Mouse (Mus musculus): ENCODE results near the gene Bola1.
"Not testable (repeated sequence)": the region's sequence is repeated elsewhere in the genome, so short reads cannot be mapped to it uniquely, and the experiment has no call there.

The Bola1 gene

DNA sequence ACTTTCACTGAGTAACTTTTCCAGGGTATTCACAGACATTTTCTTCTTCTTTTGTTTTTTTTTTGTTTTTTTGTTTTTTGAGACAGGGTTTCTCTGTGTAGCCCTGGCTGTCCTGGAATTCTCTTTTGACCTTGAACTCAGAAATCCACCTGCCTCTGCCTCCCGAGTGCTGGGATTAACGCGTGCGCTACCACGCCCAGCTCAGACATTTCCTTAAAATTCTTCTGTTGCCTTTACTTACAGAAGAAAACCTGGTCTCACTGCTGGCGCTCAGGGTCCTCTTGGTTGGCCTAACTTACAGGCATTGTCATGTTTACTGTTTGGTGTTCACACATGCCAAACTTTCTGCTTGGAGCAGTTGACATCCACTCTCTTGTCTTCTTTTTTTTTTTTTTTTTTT lies 44.3 kb downstream of the Bola1 start:
- no peak for DNase-seq

GRCm38 (mm10) chr3:96174042-96174441 lies 45.5 kb downstream of the Bola1 start:
- DNase-seq, result not testable (repeated sequence)

- no peak for DNase-seq
These were observed 46.3 kb downstream of the Bola1 start for GRCm38 (mm10) chr3:96173185-96173584.

GRCm38 (mm10) chr3:96172197-96173178 lies 47.0 kb downstream of the Bola1 start, which contains the start of gene Sf3b4:
TSS of gene Sf3b4 (plus strand) at chr3:96172332.
- DNase-seq, result peak; percentile 88 to 92

DNA sequence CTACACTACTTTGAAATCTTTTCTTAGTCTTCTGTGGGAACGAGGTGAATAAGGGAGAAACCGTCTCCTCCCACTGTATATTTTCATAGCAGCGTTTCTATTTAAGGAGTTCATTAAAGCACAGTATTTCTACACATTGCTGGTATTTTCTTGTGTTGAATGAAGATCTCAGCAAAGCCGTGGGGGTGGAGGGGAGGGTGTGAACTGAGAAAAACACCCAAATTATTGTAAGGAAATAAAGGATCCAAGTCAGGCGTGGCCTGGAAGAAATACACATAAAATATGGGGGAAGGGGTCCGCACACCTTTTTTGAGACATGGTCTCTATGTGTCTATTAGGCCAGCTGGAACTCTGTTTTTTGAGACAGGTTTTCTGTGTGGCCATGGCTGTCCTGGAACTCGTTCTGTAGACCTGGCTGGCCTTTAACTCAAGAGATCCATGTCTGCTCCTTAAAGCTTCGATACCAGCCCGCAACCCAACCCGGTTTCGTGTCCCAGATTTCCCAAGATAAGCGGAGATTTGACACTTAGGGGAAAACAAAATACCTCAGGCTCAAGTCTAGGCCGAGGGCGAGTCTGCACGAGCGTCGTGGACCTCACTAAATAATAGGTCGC lies 47.8 kb downstream of the Bola1 start:
- no peak for DNase-seq

DNA sequence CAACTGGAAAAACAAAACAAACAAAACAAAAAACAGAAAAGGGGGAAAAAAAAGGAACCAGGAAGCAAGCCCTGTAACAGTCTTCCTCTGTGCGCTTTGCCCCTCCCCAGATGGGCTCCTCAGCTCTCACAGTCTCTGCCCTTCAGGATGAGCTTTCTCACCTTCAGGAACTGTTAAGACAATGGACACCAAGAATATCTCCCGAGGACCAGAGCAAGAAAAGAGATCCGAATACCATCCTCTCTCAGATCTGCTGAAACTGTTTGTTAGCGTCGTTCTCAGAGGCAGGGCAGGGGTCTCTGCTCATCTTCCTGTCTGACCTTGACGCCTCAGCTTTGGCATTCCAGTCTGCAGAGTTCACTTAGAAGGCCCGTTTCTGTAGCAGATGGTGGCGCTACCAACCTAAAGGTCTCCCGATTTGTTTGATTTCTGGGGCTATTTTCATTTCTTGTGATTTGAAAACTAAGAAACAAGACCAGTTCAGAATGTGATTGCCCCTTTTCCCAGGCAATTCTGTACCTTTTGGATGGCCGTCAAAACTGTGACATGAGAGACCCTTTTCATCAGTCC lies 48.4 kb downstream of the Bola1 start:
- no peak for DNase-seq

- no peak for DNase-seq
These were observed 49.2 kb downstream of the Bola1 start for GRCm38 (mm10) chr3:96170276-96170675.

GRCm38 (mm10) chr3:96168466-96169158 lies 50.9 kb downstream of the Bola1 start:
- DNase-seq, result peak; percentile 42 to 48

DNA sequence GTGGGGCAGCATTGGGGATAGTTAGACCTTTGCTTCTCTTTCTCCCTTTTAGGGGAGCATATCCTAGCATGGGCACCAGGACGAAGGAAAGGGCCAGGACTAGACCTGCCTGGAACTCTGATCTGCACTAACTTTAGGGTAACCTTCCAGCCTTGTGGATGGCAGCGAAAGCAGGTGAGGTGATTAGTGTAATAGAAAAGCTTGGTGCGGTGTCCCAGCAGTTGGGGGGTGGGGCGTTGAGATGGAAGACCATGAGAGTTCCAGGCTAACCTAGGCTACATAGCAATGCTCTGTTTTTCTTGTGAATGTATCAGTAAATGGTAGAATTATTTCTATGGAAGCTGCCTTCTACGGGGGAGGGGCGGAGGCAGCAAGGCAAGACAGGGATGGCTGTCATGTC lies 56.5 kb downstream of the Bola1 start:
- no peak for DNase-seq

DNA sequence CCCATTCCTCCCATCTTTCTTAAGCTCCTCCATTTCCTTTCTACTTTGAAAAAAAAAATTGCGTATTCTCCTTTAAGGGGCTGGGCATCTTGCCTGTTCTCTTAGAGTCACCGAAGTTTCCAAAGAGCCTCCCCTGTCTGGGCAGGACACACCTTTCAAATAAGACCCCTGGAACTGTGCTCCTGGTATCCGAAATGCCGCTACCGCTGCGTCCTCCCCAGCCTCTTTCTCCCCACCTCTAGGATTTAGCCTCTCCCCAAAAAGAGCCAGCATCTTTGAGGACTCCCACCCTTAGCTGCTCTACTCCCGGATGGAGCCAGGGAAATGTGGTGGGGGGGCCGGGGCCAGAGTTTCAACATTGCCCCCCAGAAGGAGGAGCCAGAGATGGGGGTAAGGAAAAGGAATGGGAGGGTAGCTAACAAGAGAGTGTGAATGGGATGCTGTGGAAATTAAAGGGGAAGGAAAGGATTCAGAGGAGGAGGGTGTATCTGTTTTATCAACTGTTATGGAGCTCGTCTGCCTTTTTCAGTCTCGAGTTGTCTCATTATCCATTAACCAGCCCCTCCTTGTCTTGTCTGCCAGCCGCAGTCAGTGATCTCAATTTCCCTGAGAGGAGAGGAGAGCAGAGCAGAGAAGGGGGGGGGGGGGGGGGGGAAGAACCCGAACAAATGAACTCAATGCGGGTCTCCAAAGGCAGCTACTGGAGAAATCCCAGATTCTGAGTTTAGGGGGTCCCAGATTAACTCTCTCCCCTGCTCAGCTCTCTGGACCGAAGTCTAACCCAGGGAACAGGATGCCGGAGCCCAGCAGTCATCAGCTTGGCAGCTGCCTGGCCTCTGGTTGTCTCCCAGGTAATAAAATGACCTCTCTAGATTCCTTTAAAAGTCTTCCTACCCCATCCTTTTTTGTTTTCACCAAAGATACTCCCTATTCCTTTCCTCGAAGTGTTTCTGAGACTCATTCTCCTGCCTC lies 57.4 kb downstream of the Bola1 start, which contains the start of gene Mtmr11:
Mtmr11 (plus strand) TSS at position 136 of the 972 bp plus-strand sequence.
- DNase-seq, result peak in 1 of 2 experiments; percentile 48

GRCm38 (mm10) chr3:96160803-96161516 lies 58.5 kb downstream of the Bola1 start:
- DNase-seq, result peak; percentile 54 to 61

GRCm38 (mm10) chr3:96160222-96160802 lies 59.2 kb downstream of the Bola1 start:
- DNase-seq, result peak; percentile 57 to 60

DNA sequence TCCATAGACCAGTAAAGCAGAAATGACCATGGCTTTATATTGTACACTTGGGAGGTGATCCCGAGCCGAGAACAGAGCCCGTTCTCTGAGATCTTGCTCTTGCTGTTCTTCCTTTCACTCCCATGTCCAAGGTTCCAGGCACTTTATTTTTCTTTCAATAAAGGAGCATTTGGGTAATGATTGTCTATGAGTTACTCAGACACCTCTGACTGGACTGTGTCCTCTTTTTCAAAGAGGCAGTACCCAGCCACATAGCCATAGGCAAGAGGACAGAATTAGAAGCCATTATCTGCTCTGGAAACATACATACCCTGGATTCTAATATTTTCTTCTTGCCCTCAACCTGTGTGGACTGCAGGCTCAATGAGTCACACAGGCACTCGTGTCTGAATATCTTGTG lies 59.7 kb downstream of the Bola1 start:
- DNase-seq, result no peak

GRCm38 (mm10) chr3:96155501-96155900 lies 64.0 kb downstream of the Bola1 start:
- DNase-seq, result no peak

DNA sequence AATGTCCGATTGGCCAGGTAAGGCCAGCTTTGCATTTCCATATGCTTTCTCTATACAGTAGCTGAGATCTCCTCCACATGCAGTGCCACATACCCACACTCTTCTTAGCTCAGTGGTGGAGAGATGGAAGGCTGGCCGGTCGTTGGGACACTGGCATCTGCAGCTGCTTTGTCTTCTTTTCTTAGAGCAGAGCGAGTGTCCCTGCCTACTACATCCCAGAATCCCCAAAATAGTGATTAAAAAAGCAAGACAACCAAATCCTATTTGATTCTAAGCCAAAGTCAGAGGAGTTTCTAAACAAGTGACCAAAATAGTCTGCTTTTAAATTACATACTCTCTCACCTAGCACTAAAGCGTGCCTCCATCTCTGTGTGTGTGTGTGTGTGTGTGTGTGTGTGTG lies 66.9 kb downstream of the Bola1 start:
- DNase-seq, result no peak

DNA sequence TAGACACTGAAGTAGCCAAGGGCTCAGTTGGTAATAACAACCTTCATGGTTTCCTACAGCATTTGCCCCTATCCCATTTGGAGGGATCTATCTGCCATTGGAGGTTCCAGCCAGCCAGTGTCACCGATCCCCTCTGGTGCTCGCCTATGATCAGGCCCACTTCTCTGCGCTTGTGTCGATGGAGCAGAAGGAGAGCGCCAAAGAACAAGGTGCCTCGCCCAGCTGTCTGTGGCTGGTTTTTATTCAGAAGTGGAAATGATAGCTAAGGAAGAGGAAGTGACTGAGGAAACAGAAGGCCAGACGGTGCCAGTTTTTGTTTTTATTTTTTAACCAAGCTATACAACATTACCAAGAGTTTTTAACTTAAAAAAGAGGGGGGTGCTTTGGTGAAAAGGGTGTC lies 67.7 kb downstream of the Bola1 start:
- no peak for DNase-seq

GRCm38 (mm10) chr3:96147950-96148349 lies 71.6 kb downstream of the Bola1 start:
- DNase-seq, result peak in 1 of 2 experiments; percentile 70
